Mouse (Mus musculus): ENCODE data around the gene Tifab. TPM values are rescaled to one million over a fixed set of nuclear protein-coding genes. Genes with fewer than 3 reads are reported as not detected.

The Tifab gene
- polyA plus RNA-seq, 1 experiment, result 8.2 TPM

DNA sequence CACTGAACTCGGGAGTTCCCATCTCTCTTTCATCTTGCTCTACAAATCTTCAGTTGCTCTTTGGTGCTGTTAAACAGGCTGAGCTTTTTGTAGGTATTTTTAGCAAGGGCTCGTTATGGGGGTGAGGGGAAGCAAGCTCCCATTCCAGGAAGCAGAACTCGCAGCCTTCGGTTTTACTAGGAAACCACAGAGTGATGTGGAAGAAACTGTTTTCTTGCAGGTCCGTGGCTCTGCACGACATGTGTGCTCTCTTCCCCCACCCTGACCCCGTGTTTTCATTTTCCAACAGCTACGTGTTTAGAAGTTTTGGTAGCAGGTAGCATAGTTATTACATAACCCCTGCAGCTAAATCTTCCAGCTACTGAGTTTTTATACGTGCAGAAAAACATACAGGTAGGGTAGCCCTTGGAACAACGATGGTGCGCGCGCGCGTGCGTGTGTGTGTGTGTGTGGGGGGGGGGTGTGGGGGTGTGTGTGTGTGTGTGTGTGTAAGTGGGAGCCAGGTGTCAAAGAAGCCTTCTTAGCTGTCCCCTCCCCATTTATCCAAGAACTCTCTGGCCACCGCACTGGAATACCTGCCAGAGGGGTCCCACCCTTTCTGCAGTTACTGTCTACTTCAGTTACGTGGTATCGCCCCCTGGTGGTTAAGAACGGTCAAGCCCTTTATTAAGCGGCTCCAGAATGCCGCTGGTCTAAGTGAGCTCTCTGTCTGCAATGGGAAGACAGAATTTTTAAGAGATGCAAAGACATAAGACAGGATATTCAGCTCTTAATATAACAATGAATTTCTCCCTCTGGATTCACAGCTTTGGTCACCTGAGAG, 27.1 kb downstream of the Tifab start:
- 38% methylated on average over 22 of the region's 22 CpGs for WGBS
- Histone ChIP-seq H3K36me3 (ENCODE audit: control insufficient read depth, insufficient read depth, low read length) (no peaks in the 10 kb centered on the region), H3K27me3 (ENCODE audit: control insufficient read depth, insufficient read depth, low read length) (no peaks in the 10 kb centered on the region), H3K4me1 (ENCODE audit: control insufficient read depth, insufficient read depth, insufficient read length, low read length) (peaks cover 8% of the 10 kb centered on the region; the same call in 1 of the 2 replicates), H3K27ac (ENCODE audit: insufficient read depth, low read depth, low read length) (peak overlapping the region; percentile 75), H3K4me3 (ENCODE audit: low read depth, low read length) (peak overlapping the region; percentile 46)
- peak; percentile 72; the same call in 1 of the 2 replicates for TF ChIP-seq CTCF (IDR thresholded peaks at IDR 0.05; ENCODE audit: extremely low read depth, insufficient read length, insufficient replicate concordance, low read depth, low read length)
- no peak for TF ChIP-seq POLR2A (IDR thresholded peaks at IDR 0.05; ENCODE audit: low read depth, low read length)

DNA sequence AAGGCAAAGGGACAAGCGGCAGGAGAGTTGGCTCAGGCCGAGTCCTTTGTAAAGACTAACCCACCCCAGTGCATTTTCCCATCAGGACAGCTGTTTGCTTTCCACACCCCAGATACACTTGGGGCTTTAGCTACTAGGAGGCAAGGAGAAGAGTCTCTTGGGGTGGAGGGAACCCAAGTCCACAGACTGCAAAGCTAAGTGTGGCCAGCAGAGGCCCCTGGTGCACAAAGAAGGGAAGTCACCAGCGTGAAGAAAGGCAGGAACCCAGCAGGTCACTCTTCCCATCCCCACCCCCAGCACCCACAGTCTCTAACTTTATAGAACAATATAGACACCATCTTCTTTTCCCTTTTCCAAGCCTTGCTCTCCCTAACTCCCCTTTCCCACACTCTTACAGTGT, 33.2 kb downstream of the Tifab start:
- Histone ChIP-seq H3K4me3 (ENCODE audit: low read depth, low read length) (no peak overlapping the region), H3K27me3 (ENCODE audit: control insufficient read depth, insufficient read depth, low read length) (no peaks in the 10 kb centered on the region), H3K4me1 (ENCODE audit: control insufficient read depth, insufficient read depth, insufficient read length, low read length) (peaks cover 2% of the 10 kb centered on the region; the same call in 1 of the 2 replicates), H3K27ac (ENCODE audit: insufficient read depth, low read depth, low read length) (no peak overlapping the region), H3K36me3 (ENCODE audit: control insufficient read depth, insufficient read depth, low read length) (no peaks in the 10 kb centered on the region)
- TF ChIP-seq POLR2A (IDR thresholded peaks at IDR 0.05; ENCODE audit: low read depth, low read length), result no peak
- TF ChIP-seq CTCF (IDR thresholded peaks at IDR 0.05; ENCODE audit: extremely low read depth, insufficient read length, insufficient replicate concordance, low read depth, low read length), result peak; percentile 49; the same call in 1 of the 2 replicates
- WGBS, result 49% methylated on average over 3 of the region's 3 CpGs

DNA sequence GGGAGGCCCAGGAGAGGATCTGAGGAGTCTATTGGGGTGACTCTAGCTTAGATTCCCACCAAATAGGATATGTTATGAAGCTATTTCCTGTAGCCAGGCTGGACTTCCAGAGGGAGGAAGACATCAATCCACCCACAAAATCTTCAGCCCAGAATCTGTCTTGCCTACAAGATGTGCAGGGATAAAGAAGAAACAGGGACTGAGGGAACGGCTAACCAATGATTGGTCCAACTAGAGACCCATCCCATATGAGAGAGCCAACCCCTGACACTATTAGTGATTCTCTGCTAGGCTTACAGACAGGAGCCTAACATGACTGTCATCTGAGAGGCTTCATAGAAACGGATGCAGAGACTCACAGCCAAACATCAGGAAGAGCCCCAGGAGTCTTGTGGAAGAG, 34.7 kb downstream of the Tifab start:
- Histone ChIP-seq H3K27me3 (ENCODE audit: control insufficient read depth, insufficient read depth, low read length) (no peaks in the 10 kb centered on the region), H3K36me3 (ENCODE audit: control insufficient read depth, insufficient read depth, low read length) (no peaks in the 10 kb centered on the region), H3K27ac (ENCODE audit: insufficient read depth, low read depth, low read length) (no peak overlapping the region), H3K4me1 (ENCODE audit: control insufficient read depth, insufficient read depth, insufficient read length, low read length) (no peaks in the 10 kb centered on the region; the same call in 1 of the 2 replicates), H3K4me3 (ENCODE audit: low read depth, low read length) (no peak overlapping the region)
- WGBS, result 78% methylated on average over 2 of the region's 2 CpGs
- TF ChIP-seq POLR2A (IDR thresholded peaks at IDR 0.05; ENCODE audit: low read depth, low read length) (no peak), CTCF (IDR thresholded peaks at IDR 0.05; ENCODE audit: extremely low read depth, insufficient read length, insufficient replicate concordance, low read depth, low read length) (no peak)

DNA sequence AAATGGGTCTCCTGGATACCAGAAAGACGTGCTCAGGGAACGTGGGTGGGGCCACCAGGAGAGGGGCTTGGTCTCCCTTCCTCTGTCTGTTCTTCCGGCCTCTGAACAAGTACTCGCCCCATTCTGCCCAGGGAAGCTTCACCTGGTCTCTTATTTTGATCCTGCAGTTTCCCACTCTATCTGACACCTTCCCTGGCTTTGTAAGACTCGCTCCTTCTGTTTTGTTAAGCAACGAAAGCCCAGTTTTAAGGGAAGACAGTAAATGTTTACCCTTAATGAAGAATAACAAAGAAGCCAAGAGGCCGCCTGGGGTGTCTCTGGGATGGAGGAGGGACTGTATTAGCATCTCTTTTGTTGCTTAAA, 35.6 kb downstream of the Tifab start:
- Histone ChIP-seq H3K27ac (ENCODE audit: insufficient read depth, low read depth, low read length) (no peak overlapping the region), H3K27me3 (ENCODE audit: control insufficient read depth, insufficient read depth, low read length) (no peaks in the 10 kb centered on the region), H3K4me1 (ENCODE audit: control insufficient read depth, insufficient read depth, insufficient read length, low read length) (no peaks in the 10 kb centered on the region; the same call in 1 of the 2 replicates), H3K36me3 (ENCODE audit: control insufficient read depth, insufficient read depth, low read length) (no peaks in the 10 kb centered on the region), H3K4me3 (ENCODE audit: low read depth, low read length) (no peak overlapping the region)
- WGBS, result 54% methylated on average over 7 of the region's 7 CpGs
- TF ChIP-seq CTCF (IDR thresholded peaks at IDR 0.05; ENCODE audit: extremely low read depth, insufficient read length, insufficient replicate concordance, low read depth, low read length) (no peak), POLR2A (IDR thresholded peaks at IDR 0.05; ENCODE audit: low read depth, low read length) (no peak)

DNA sequence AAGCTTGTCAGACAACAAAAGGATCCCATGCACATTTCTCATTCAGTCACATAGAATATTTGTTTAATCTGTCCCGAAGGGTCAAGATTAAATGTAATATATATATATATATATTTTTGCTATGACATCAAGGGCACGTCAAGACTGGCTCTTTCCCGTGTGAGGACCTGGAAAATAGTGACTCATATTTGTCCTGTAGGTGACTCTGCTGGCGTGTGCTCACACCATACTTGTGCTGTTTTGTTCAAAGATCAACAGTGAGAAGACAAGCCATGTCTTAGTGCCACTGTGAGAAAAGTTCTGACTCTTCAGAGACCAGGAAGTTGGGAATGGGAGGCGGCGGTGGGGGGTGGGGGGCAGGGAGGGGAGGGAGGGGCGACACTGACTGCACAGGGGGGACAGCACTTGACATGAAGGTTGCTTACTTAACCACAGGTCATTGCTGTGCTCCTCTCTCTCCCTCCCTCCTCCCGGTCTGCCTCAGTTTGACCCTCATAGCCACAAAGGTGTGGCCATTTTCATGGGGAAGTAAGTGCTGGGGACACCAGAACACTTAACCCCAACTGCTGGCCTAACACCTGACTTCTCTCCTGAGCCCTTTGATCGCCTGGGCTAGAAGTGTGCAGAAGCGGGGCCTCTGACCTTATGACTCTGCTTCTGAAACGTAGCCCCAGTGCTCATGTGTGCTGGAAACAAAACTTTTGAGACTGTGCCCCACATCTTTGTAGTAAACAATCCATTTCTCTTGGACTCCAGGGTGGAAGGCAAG, 36.1 kb downstream of the Tifab start:
- Histone ChIP-seq H3K36me3 (ENCODE audit: control insufficient read depth, insufficient read depth, low read length) (no peaks in the 10 kb centered on the region), H3K4me1 (ENCODE audit: control insufficient read depth, insufficient read depth, insufficient read length, low read length) (no peaks in the 10 kb centered on the region; the same call in 1 of the 2 replicates), H3K4me3 (ENCODE audit: low read depth, low read length) (no peak overlapping the region), H3K27me3 (ENCODE audit: control insufficient read depth, insufficient read depth, low read length) (no peaks in the 10 kb centered on the region), H3K27ac (ENCODE audit: insufficient read depth, low read depth, low read length) (no peak overlapping the region)
- 42% methylated on average over 11 of the region's 11 CpGs for WGBS
- TF ChIP-seq CTCF (IDR thresholded peaks at IDR 0.05; ENCODE audit: extremely low read depth, insufficient read length, insufficient replicate concordance, low read depth, low read length) (no peak), POLR2A (IDR thresholded peaks at IDR 0.05; ENCODE audit: low read depth, low read length) (no peak)

DNA sequence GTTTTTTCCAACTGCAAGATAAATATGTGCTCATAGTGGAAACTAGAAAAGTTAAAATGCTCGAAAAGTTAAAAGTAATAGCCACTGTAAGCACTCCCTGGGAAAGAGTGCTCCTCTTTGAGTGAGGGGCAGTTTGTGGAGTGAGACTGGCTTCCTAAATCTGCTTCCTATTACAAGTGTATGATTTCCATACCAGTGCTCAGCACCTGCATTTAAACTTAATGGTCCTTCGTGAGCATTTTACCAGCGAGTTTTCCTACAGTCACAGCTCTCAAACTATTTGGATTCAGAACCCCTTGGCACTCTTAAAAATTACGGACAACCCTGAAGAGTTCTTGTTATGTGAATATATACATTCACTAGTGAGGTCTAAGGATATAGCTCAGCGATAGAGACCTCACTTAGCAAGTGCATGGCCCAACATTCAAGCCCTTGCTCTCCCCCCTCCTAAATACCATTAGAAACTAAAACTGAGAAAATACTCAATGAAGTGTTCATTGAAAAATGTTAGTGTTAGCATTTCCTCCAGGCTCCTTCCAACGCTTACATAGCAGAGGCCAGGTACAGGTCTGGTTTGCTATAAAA, 39.4 kb downstream of the Tifab start:
- 69% methylated on average over 6 of the region's 6 CpGs for WGBS
- H3K27ac ChIP-seq (ENCODE audit: insufficient read depth, low read depth, low read length), result no peak overlapping the region
- no peaks in the 10 kb centered on the region for H3K27me3 ChIP-seq (ENCODE audit: control insufficient read depth, insufficient read depth, low read length)
- no peaks in the 10 kb centered on the region for H3K36me3 ChIP-seq (ENCODE audit: control insufficient read depth, insufficient read depth, low read length)
- TF ChIP-seq CTCF (IDR thresholded peaks at IDR 0.05; ENCODE audit: extremely low read depth, insufficient read length, insufficient replicate concordance, low read depth, low read length) (no peak), POLR2A (IDR thresholded peaks at IDR 0.05; ENCODE audit: low read depth, low read length) (no peak)
- H3K4me3 ChIP-seq (ENCODE audit: low read depth, low read length), result no peak overlapping the region
- H3K4me1 ChIP-seq (ENCODE audit: control insufficient read depth, insufficient read depth, insufficient read length, low read length), result peaks cover 3% of the 10 kb centered on the region; the same call in 1 of the 2 replicates

All from small intestine, adult 2 months (tissue).